Mouse (Mus musculus) heart, embryonic 12.5 days (tissue): Measurements from ENCODE around the gene Taar7e. TPM values are rescaled to one million over a fixed set of nuclear protein-coding genes. Genes with fewer than 3 reads are reported as not detected.
"Not testable (repeated sequence)": the region's sequence is repeated elsewhere in the genome, so short reads cannot be mapped to it uniquely, and the experiment has no call there.

Source experiments
- ATAC-seq: fragments of 200-750 bp; cut with Nextera tagmentation; 2 replicates; pipeline ENCODE4 v1.8.0; 2017; ENCODE audit warnings: moderate TSS enrichment, moderate library complexity; ENCODE audit not compliant: insufficient number of reproducible peaks, low FRiP score
- H3K27ac ChIP-seq: fragments of 300-500 bp; sonication (generic); 2 replicates; pipeline ENCODE4 v1.5.1; 2016; ENCODE audit warnings: mild to moderate bottlenecking, moderate library complexity; ENCODE audit not compliant: poor library complexity, severe bottlenecking
- H3K27me3 ChIP-seq: fragments of 300-500 bp; sonication (generic); replicated peaks from 2 replicates; pipeline ENCODE4 v1.6.1; 2016; ENCODE audit warnings: mild to moderate bottlenecking, moderate library complexity
- H3K36me3 ChIP-seq: fragments of 300-500 bp; sonication (generic); 2 replicates; pipeline ENCODE4 v1.6.1; 2016; ENCODE audit warnings: mild to moderate bottlenecking, moderate library complexity
- H3K4me1 ChIP-seq: fragments of 300-500 bp; sonication (generic); replicated peaks from 2 replicates; pipeline ENCODE4 v1.6.1; 2016; ENCODE audit warnings: mild to moderate bottlenecking
- H3K4me2 ChIP-seq: fragments of 300-500 bp; sonication (generic); 2 replicates; pipeline ENCODE4 v1.6.1; 2016; ENCODE audit warnings: mild to moderate bottlenecking, moderate library complexity
- H3K4me3 ChIP-seq: fragments of 300-500 bp; sonication (generic); 2 replicates; pipeline ENCODE4 v1.5.1; 2016; ENCODE audit warnings: mild to moderate bottlenecking
- H3K9ac ChIP-seq: fragments of 300-500 bp; sonication (generic); 2 replicates; pipeline ENCODE4 v1.6.1; 2016; ENCODE audit warnings: mild to moderate bottlenecking, moderate library complexity
- H3K9me3 ChIP-seq: fragments of 300-500 bp; sonication (generic); replicated peaks from 2 replicates; pipeline ENCODE4 v1.6.1; 2016; ENCODE audit warnings: mild to moderate bottlenecking, moderate library complexity
- WGBS: fragments of 180-500 bp; shearing (Covaris S2); methylation state at CpG from one replicate; pipeline ENCODE4 v1.1.7; 2016; 5-methylcytosine and 5-hydroxymethylcytosine counted together
- polyA plus RNA-seq: library from polyadenylated mRNA; unstranded; fragments of >200 nt; fragmentation: Nextera tagmentation; extraction: Ambion mirVana; gene quantifications from 2 replicates; pipeline ENCODE4 v1.2.1, GENCODE M21; 2016

Gene Taar7e
- polyA plus RNA-seq, 1 experiment from 2014 or later, result not detected

GRCm38 (mm10) chr10:24074751-24075150 is 37.3 kb downstream of the Taar7e start:
- not testable (repeated sequence) for H3K9ac ChIP-seq, H3K4me3 ChIP-seq, H3K9me3 ChIP-seq, H3K4me2 ChIP-seq, H3K4me1 ChIP-seq, H3K27me3 ChIP-seq, H3K36me3 ChIP-seq, ATAC-seq, H3K27ac ChIP-seq
- WGBS, result 36% methylated on average over 2 of the region's 2 CpGs

- not testable (repeated sequence) for H3K36me3 ChIP-seq, ATAC-seq
- 81% methylated on average over 2 of the region's 4 CpGs for WGBS
Measured at GRCm38 (mm10) chr10:24076200-24076599, 38.8 kb downstream of the Taar7e start, which contains the start of gene Taar8a. Gene Taar8a, plus strand, starts transcription at chr10:24076500.

GRCm38 (mm10) chr10:24080166-24080565 is 42.8 kb downstream of the Taar7e start:
- no peaks in the 10 kb centered on the region for H3K9me3 ChIP-seq
- H3K27me3 ChIP-seq, result no peaks in the 10 kb centered on the region
- H3K4me1 ChIP-seq, result no peaks in the 10 kb centered on the region
- ATAC-seq, result no peak
- H3K9ac ChIP-seq, result no peak overlapping the region
- H3K27ac ChIP-seq, result no peak overlapping the region
- no peak overlapping the region for H3K4me3 ChIP-seq
- WGBS, result 32% methylated on average over 3 of the region's 3 CpGs
- no peaks in the 10 kb centered on the region for H3K36me3 ChIP-seq
- no peak overlapping the region for H3K4me2 ChIP-seq

More at GRCm38 (mm10) chr10:24076200-24076599, 38.8 kb downstream of the Taar7e start, which contains the start of gene Taar8a:
- H3K4me2 ChIP-seq, H3K4me3 ChIP-seq, H3K27ac ChIP-seq, H3K9ac ChIP-seq, H3K27me3 ChIP-seq, H3K9me3 ChIP-seq, H3K4me1 ChIP-seq: not testable (repeated sequence)

- H3K27me3 ChIP-seq, result no peaks in the 10 kb centered on the region
- no peak for ATAC-seq
- no peak overlapping the region for H3K4me3 ChIP-seq
- WGBS, result 72% methylated on average over 5 of the region's 5 CpGs
- no peak overlapping the region for H3K27ac ChIP-seq
- H3K9ac ChIP-seq, result no peak overlapping the region
- no peaks in the 10 kb centered on the region for H3K4me1 ChIP-seq
- H3K36me3 ChIP-seq, result no peaks in the 10 kb centered on the region
- H3K4me2 ChIP-seq, result no peak overlapping the region
- no peaks in the 10 kb centered on the region for H3K9me3 ChIP-seq
Measured at GRCm38 (mm10) chr10:24085936-24086335, 48.5 kb downstream of the Taar7e start.

GRCm38 (mm10) chr10:24086555-24086954 is 49.1 kb downstream of the Taar7e start:
- Histone ChIP-seq H3K4me3 (no peak overlapping the region), H3K36me3 (no peaks in the 10 kb centered on the region), H3K9me3 (no peaks in the 10 kb centered on the region), H3K4me1 (no peaks in the 10 kb centered on the region), H3K27me3 (no peaks in the 10 kb centered on the region), H3K9ac (no peak overlapping the region), H3K4me2 (no peak overlapping the region), H3K27ac (no peak overlapping the region)
- no peak for ATAC-seq
- 48% methylated on average over 5 of the region's 5 CpGs for WGBS

GRCm38 (mm10) chr10:24087168-24087567 is 49.8 kb downstream of the Taar7e start:
- H3K4me3 ChIP-seq, result no peak overlapping the region
- no peak for ATAC-seq

More at GRCm38 (mm10) chr10:24087168-24087567, 49.8 kb downstream of the Taar7e start:
- Histone ChIP-seq H3K27ac (no peak overlapping the region), H3K27me3 (no peaks in the 10 kb centered on the region), H3K4me2 (no peak overlapping the region), H3K9me3 (no peaks in the 10 kb centered on the region), H3K36me3 (no peaks in the 10 kb centered on the region), H3K4me1 (no peaks in the 10 kb centered on the region), H3K9ac (no peak overlapping the region)
- 80% methylated on average over 2 of the region's 2 CpGs for WGBS

Other genes with a start within 250 kb of the Taar7e start
- 6.6 and 9.5 TPM in 2 replicates for gene Slc18b1, start 240.6 kb upstream of the Taar7e start, polyA plus RNA-seq
- not detected in 2 replicates for gene Vnn3, start 186.2 kb upstream of the Taar7e start, polyA plus RNA-seq
- 6.9 and 7.0 TPM in 2 replicates for gene Vnn1, start 142.9 kb upstream of the Taar7e start, polyA plus RNA-seq
- not detected in 2 replicates for gene Taar1, start 117.3 kb upstream of the Taar7e start, polyA plus RNA-seq
- gene Taar2, start 99.0 kb upstream of the Taar7e start, polyA plus RNA-seq, result not detected in 2 replicates
- gene Taar3, start 88.1 kb upstream of the Taar7e start, polyA plus RNA-seq, result not detected in 2 replicates
- not detected in 2 replicates for gene Taar4, start 77.1 kb upstream of the Taar7e start, polyA plus RNA-seq
- gene Taar5, start 66.9 kb upstream of the Taar7e start, polyA plus RNA-seq, result not detected in 2 replicates
- not detected in 2 replicates for gene Taar6, start 52.0 kb upstream of the Taar7e start, polyA plus RNA-seq
- gene Taar7a, start 44.1 kb upstream of the Taar7e start, polyA plus RNA-seq, result not detected in 2 replicates
- not detected in 2 replicates for gene Taar7b, start 37.7 kb upstream of the Taar7e start, polyA plus RNA-seq
- not detected in 2 replicates for gene Taar7d, start 10.4 kb upstream of the Taar7e start, polyA plus RNA-seq
- not detected in 2 replicates for gene Taar7f, start 11.9 kb downstream of the Taar7e start, polyA plus RNA-seq
- not detected in 2 replicates for gene Taar8a, start 38.9 kb downstream of the Taar7e start, polyA plus RNA-seq
- not detected in 2 replicates for gene Taar8b, start 54.7 kb downstream of the Taar7e start, polyA plus RNA-seq
- not detected in 2 replicates for gene Taar8c, start 64.3 kb downstream of the Taar7e start, polyA plus RNA-seq
- gene Taar9, start 71.9 kb downstream of the Taar7e start, polyA plus RNA-seq, result not detected in 2 replicates
- 86.9 and 92.5 TPM in 2 replicates for gene Stx7, start 111.7 kb downstream of the Taar7e start, polyA plus RNA-seq
- gene Moxd1, start 185.9 kb downstream of the Taar7e start, polyA plus RNA-seq, result 2.7 TPM in 2 replicates